Mouse (Mus musculus) gonadal fat pad, adult 2 months (tissue): ENCODE results near the gene Csnk2a1. TPM values are rescaled to one million over a fixed set of nuclear protein-coding genes. Genes with fewer than 3 reads are reported as not detected.
"Not testable (repeated sequence)": the region's sequence is repeated elsewhere in the genome, so short reads cannot be mapped to it uniquely, and the experiment has no call there.

Source experiments
- DNase-seq: peaks from one replicate; pipeline ENCODE4 v3.0.0-alpha.2; 2012; ENCODE audit warnings: low read depth
- polyA plus RNA-seq: library from polyadenylated mRNA; depleted of rRNA; stranded (reverse); fragments of >200 nt; gene quantifications from 2 replicates; pipeline ENCODE4 v1.2.3, GENCODE M21; 2012; rRNA removed

Csnk2a1 gene
- polyA plus RNA-seq: 26.7 and 29.6 TPM in 2 replicates

DNA sequence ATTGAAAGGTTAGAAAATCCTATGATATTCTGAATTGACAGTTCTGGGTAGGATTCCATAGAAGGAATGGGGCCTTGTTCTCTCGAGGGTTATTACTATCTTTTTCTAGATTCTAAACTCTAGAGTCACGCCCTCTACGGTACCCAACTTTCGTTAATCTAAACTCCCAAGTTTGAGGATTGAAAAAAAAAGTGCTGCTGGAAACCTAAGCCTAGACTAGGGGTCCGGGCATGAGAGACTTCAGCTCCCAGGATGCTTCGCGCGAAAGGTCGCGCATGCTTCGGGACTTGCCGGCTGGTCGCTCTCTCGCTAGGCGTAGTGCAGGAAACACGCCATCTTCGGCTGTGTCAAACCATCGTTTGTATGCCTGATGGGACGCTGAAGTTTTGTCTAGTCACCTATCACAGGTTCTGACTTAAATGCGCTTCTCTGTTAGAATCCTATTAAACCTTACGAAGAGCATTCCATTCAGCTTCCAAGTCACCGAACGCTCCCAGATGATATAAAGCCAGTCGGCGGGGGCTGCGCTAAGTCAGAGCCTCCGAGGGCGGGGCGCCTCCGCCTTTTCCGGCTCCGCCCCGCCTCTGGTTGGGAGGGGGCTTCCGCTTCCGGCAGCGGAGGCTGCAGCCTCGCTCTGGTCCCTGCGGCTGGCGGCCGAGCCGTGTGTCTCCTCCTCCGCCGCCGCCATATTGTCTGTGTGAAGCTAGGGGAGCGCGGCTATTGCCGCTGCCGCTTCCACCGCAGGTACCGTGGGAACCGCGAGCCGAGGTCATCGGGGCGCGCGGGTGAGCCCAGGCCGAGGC, at the start of gene Csnk2a1:
TSS of gene Csnk2a1 (plus strand) at position 592 of the 803 bp plus-strand sequence.
- DNase-seq: no peak

DNA sequence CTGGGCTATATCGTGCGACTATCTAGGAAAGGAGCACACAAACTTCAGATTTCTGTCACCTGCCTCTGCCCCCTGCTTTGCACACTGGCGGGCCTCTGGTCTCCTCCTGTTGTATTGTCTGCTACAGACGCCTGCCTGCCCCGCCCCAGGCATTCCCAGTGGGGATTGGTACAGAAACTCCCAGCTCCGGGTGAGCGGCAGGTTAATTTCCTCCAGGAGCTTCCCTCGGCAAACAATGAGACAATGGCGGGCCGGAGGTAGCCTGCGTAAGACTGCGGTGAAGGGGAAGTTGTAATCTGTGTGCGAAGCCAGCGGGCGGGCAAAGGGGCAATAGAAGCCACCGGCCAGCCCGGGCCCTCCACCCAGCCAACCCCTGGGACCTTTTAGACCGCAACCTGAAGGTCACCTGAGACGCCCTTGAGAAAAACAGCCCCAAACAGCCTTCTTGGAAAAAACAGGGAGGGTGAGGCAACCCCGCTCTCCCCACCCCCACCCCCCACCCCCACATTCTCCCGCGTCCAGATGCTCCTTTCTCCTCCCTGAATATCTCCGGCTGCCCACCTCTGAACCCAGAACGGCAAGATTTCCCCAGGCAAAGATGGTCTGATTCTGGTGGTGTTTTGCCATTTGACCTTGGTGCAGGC, 49.4 kb upstream of the Csnk2a1 start:
- DNase-seq: no peak

DNA sequence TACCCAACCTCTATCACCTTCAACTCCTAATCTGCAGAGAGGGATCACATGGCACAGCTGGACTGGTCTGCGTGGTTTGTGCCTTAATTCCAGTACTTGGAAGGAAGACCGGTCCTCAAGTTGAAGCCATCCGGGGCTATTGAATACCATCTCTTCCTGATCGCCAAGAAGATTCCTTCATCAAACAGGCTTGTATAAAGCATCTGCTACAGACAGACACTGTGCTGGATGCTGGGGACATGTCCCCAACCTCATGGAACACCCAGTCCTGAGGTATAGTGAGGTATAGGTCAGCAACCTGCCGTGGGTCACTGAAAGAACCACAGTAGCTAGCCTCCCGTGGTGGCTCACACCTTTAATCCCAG, 48.9 kb upstream of the Csnk2a1 start:
- DNase-seq: no peak

GRCm38 (mm10) chr2:152178345-152178744, 48.3 kb upstream of the Csnk2a1 start:
- no peak for DNase-seq

DNA sequence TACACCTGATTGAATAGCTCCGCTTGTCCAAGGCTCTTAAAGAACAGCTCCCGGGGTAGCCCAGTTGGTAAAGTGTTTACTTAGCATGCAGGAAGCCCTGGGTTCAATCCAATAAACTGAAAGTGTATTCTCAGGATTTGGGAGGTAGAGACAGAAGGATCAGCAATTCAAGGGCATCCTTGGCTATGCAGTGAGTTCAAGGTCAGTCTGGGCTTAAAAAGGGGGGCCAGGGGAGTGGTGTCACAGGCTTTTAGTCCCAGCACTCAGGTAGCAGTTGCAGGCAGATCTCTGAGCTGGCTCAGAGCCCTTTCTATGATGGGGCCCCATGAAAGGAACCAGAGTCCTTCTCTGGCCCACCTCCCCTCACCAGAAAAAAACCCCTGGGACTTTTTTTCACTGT, 47.3 kb upstream of the Csnk2a1 start:
- DNase-seq: no peak

GRCm38 (mm10) chr2:152180323-152180722, 46.3 kb upstream of the Csnk2a1 start:
- DNase-seq: no peak

- DNase-seq: no peak
These were observed 39.5 kb upstream of the Csnk2a1 start for GRCm38 (mm10) chr2:152187132-152187531.

DNA sequence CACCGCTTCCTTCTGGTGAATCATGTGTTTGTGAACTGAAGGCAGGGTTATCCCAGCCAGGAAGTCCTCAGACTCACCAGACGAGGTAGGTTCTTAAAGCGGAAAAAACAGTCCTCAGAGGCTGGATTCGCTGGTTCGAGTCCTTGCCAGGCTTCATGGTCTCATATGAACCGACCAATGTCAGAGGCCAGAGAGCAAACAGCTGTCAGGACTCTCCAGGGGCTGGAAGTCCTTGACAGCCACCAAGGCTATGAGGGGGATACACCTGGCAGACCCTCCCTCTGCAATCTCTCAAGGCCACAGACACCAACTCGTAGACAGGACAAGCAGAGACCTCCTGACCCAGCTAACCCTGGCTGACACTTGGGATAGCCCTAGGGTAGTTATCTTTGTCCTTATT, 37.4 kb upstream of the Csnk2a1 start:
- DNase-seq: no peak

- DNase-seq: no peak
These were observed 37.0 kb upstream of the Csnk2a1 start for GRCm38 (mm10) chr2:152189640-152190039.

GRCm38 (mm10) chr2:152190161-152190560, 36.5 kb upstream of the Csnk2a1 start:
- DNase-seq: no peak

- DNase-seq: no peak
These were observed 33.9 kb upstream of the Csnk2a1 start for GRCm38 (mm10) chr2:152192591-152193345.

DNA sequence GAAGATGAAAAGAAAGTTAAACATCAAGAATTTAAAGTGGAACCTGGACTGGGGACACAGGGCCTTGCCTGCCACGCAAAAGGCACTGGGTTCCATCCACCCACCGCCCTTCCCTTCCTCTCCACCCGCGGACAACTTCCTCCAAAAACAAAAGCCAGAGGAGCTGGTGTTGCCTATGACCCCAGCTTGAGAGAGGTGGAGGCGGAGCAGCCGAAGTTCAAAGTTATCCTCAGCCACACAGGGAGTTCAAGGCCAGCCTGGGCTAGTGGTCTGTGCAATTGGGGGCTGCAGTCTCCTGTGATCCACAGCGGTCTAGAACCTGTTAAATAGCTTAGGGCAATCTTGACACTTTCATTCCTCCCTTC, 33.3 kb upstream of the Csnk2a1 start:
- no peak for DNase-seq

DNA sequence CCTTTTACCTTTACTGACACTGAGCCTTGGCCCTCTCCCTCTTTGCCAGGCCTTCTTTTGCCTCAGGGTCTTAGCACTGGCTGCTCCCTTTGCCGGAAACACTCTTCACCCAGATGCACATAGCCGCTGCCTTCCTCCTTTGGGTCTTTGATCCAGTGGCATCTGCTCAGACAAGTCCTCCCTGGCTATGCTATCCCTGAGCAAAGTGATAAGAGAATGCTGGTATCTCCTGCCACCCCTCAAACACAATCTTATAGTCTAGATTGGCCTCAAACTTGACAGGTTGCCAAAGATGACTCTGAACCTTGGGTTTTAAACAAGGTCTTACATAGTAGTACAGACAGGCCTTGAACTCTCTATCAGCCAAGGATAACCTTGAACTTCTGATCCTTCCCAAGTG, 32.1 kb upstream of the Csnk2a1 start:
- DNase-seq: no peak

- no peak for DNase-seq
These were observed 29.7 kb upstream of the Csnk2a1 start for GRCm38 (mm10) chr2:152196896-152197295.

GRCm38 (mm10) chr2:152197301-152197712, 29.3 kb upstream of the Csnk2a1 start:
- DNase-seq: no peak

DNA sequence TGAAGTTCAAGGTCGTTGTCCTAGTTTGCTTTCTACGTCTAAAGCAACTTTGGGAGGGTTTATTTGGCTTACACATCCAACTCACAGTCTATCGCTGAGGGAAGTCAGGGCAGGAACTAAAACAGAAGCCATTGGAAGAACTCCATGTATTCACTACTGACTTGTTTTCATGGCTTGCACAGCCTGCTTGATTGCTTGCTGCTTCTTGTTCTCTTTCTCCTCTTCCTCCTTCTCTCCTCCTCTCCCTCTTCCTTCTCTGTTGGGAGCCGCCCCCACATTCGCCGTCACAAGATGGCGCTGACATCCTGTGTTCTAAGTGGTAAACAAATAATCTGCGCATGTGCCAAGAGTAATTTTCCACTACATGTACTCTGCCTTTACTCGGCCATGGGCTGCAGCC, 20.5 kb upstream of the Csnk2a1 start:
- not testable (repeated sequence) for DNase-seq

- DNase-seq: no peak
These were observed 14.8 kb upstream of the Csnk2a1 start for GRCm38 (mm10) chr2:152211871-152212270.

DNA sequence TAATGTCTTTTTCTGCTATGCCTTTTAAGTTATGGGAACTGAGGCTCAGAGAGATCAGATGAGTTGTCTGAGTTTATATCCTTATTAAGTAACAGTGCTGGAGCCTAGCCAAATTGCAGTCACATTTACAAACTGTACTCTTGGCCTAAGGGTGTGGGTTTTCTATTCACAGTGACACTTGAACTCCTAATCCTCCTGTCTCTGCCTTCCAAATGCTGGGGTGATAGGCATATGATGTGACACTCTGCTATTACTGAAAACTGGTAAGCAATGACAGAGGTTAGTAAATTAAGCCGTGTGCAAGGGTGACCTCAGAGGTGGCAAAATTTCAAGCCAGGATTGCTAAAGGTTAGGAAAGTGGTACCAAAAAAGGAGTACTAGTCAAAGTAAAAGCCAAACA, 9.7 kb upstream of the Csnk2a1 start:
- no peak for DNase-seq

- DNase-seq: no peak
These were observed 2.9 kb upstream of the Csnk2a1 start for GRCm38 (mm10) chr2:152223521-152224300.

- DNase-seq: no peak
These were observed 1.1 kb upstream of the Csnk2a1 start for GRCm38 (mm10) chr2:152225536-152225935.

DNA sequence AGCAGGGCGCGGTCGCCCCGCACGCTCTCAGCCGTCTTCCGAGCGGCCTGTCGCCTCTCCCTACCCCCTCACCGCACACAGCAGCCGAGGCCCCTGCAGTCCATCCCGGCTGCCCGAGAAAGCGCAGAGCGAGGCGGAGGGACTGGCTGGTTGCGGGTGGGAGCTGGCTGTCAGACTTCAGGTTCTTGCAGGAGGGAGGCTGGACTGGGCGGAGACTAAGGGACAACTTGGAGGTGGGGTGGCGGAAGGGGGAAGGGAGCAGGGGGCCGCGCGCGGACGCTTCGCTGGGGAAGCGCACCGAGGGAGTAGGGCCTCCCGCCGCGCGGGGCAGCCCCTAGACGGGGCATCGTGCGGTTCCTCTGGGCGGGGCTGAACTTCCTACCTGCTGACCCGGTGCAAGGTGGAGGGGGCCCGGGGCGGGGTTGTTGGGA, 427 bp downstream of the Csnk2a1 start:
- no peak for DNase-seq

GRCm38 (mm10) chr2:152230046-152230445, 3.4 kb downstream of the Csnk2a1 start:
- DNase-seq: no peak
